Mouse (Mus musculus) MEL (cell line): Measurements from ENCODE around the gene Zfp455. TPM values are rescaled to one million over a fixed set of nuclear protein-coding genes. Genes with fewer than 3 reads are reported as not detected.
A peak's percentile ranks its signal among the peaks of the same experiment; 100 is the strongest.

Source experiments
- DNase-seq: peaks from one replicate; pipeline ENCODE4 v3.0.0; 2011; ENCODE audit warnings: low read depth, low spot score
- H3K27ac ChIP-seq: 2 replicates; pipeline ENCODE4 v1.5.1; 2012; ENCODE audit warnings: low read depth, mild to moderate bottlenecking, control low read depth, low read length, moderate library complexity; ENCODE audit not compliant: control insufficient read depth
- H3K27me3 ChIP-seq, 2 experiments: fragments of 150-350 bp in 1 of 2; sonication (generic) in 1 of 2; 2 replicates each; pipeline ENCODE4 v1.6.1; 2012; ENCODE audit warnings: low read length in 2 of 2, mild to moderate bottlenecking in 2 of 2, improper control_type of control experiment in 1 of 2, moderate library complexity in 1 of 2; ENCODE audit not compliant: insufficient read depth in 2 of 2, control insufficient read depth in 1 of 2
- H3K36me3 ChIP-seq, 2 experiments: 2 replicates each; pipeline ENCODE4 v1.6.1; 2012 to 2014; ENCODE audit warnings: low read length in 2 of 2, improper control_type of control experiment in 1 of 2, inconsistent platforms in 1 of 2, mild to moderate bottlenecking in 1 of 2; ENCODE audit not compliant: insufficient read depth in 2 of 2, control insufficient read depth in 1 of 2
- H3K4me1 ChIP-seq, 2 experiments: fragments of 150-350 bp in 1 of 2; sonication (generic) in 1 of 2; 2 replicates each; pipeline ENCODE4 v1.6.1; 2012; ENCODE audit warnings: low read length in 2 of 2, improper control_type of control experiment in 1 of 2, mild to moderate bottlenecking in 1 of 2; ENCODE audit not compliant: insufficient read depth in 2 of 2, control insufficient read depth in 1 of 2
- H3K4me3 ChIP-seq, 2 experiments: fragments of 150-350 bp in 1 of 2; sonication (generic) in 1 of 2; 2 replicates each; pipeline ENCODE4 v1.5.1; 2012; ENCODE audit warnings: low read depth in 2 of 2, low read length in 2 of 2, mild to moderate bottlenecking in 2 of 2, moderate library complexity in 2 of 2, control low read depth in 1 of 2, improper control_type of control experiment in 1 of 2; ENCODE audit not compliant: control insufficient read depth in 1 of 2, insufficient read depth in 1 of 2
- H3K79me2 ChIP-seq: 2 replicates; pipeline ENCODE4 v1.6.1; 2012; ENCODE audit warnings: mild to moderate bottlenecking, low read length, moderate library complexity; ENCODE audit not compliant: control insufficient read depth, poor library complexity, insufficient read depth
- H3K9ac ChIP-seq: 2 replicates; pipeline ENCODE4 v1.6.1; 2012; ENCODE audit warnings: low read depth, mild to moderate bottlenecking, control low read depth, low read length, moderate library complexity; ENCODE audit not compliant: control insufficient read depth, poor library complexity, severe bottlenecking
- H3K9me3 ChIP-seq: fragments of 150-350 bp; sonication (generic); replicated peaks from 2 replicates; pipeline ENCODE4 v1.6.1; 2012; ENCODE audit warnings: mild to moderate bottlenecking, low read length, improper control_type of control experiment, moderate library complexity; ENCODE audit not compliant: insufficient read depth
- BHLHE40 ChIP-seq: IDR thresholded peaks from 2 replicates; pipeline ENCODE4 v1.6.1; 2012; ENCODE audit warnings: low read depth, mild to moderate bottlenecking, inconsistent platforms, low read length, improper control_type of control experiment, borderline replicate concordance
- CHD2 ChIP-seq: IDR thresholded peaks from 2 replicates; pipeline ENCODE4 v1.6.1; 2011; ENCODE audit warnings: low read length, improper control_type of control experiment
- CTCF ChIP-seq, 3 experiments: IDR thresholded peaks in 2 of 3; conservative IDR thresholded peaks in 1 of 3; 2 replicates each; pipeline ENCODE4 v1.5.1; 2011 to 2012; ENCODE audit warnings: low read length in 3 of 3, low read depth in 2 of 3, mild to moderate bottlenecking in 2 of 3, improper control_type of control experiment in 1 of 3, inconsistent platforms in 1 of 3, mixed read lengths in 1 of 3, moderate library complexity in 1 of 3; ENCODE audit not compliant: control insufficient read depth in 1 of 3, insufficient read depth in 1 of 3, poor library complexity in 1 of 3, severe bottlenecking in 1 of 3
- E2F4 ChIP-seq: IDR thresholded peaks from 2 replicates; pipeline ENCODE4 v1.6.1; 2011; ENCODE audit warnings: low read depth, low read length, improper control_type of control experiment, borderline replicate concordance
- ELF1 ChIP-seq: IDR thresholded peaks from 2 replicates; pipeline ENCODE4 v1.6.1; 2014; ENCODE audit warnings: low read depth, mild to moderate bottlenecking, inconsistent platforms, low read length, improper control_type of control experiment, moderate library complexity
- EP300 ChIP-seq, 2 experiments: IDR thresholded peaks; 2 replicates each; pipeline ENCODE4 v1.6.1; 2011; ENCODE audit warnings: improper control_type of control experiment in 2 of 2, low read length in 2 of 2, low read depth in 1 of 2, mild to moderate bottlenecking in 1 of 2
- ETS1 ChIP-seq: IDR thresholded peaks from 2 replicates; pipeline ENCODE4 v1.6.1; 2012; ENCODE audit warnings: low read depth, mild to moderate bottlenecking, inconsistent platforms, low read length, improper control_type of control experiment, moderate library complexity
- GABPA ChIP-seq: IDR thresholded peaks from 2 replicates; pipeline ENCODE4 v1.6.1; 2012; ENCODE audit warnings: low read depth, mild to moderate bottlenecking, inconsistent platforms, low read length, improper control_type of control experiment, moderate library complexity
- GATA1 ChIP-seq: IDR thresholded peaks from 2 replicates; pipeline ENCODE4 v1.6.1; 2011; ENCODE audit warnings: low read depth, low read length, improper control_type of control experiment
- HCFC1 ChIP-seq: IDR thresholded peaks from 2 replicates; pipeline ENCODE4 v1.6.1; 2012; ENCODE audit warnings: low read depth, mild to moderate bottlenecking, inconsistent platforms, low read length, improper control_type of control experiment, moderate library complexity
- JUND ChIP-seq: IDR thresholded peaks from 2 replicates; pipeline ENCODE4 v1.6.1; 2011; ENCODE audit warnings: low read depth, mild to moderate bottlenecking, improper control_type of control experiment, low read length
- KAT2A ChIP-seq: conservative IDR thresholded peaks from 2 replicates; pipeline ENCODE4 v1.6.1; 2012; ENCODE audit warnings: low read depth, low read length, improper control_type of control experiment, inconsistent platforms
- MAFK ChIP-seq: IDR thresholded peaks from 2 replicates; pipeline ENCODE4 v1.6.1; 2011; ENCODE audit warnings: low read depth, mild to moderate bottlenecking, low read length, improper control_type of control experiment, borderline replicate concordance
- MAX ChIP-seq: IDR thresholded peaks from 2 replicates; pipeline ENCODE4 v1.6.1; 2011; ENCODE audit warnings: low read length, improper control_type of control experiment
- MAZ ChIP-seq: IDR thresholded peaks from 2 replicates; pipeline ENCODE4 v1.6.1; 2012; ENCODE audit warnings: low read depth, mild to moderate bottlenecking, inconsistent platforms, low read length, improper control_type of control experiment
- MEF2A ChIP-seq: IDR thresholded peaks from 2 replicates; pipeline ENCODE4 v1.6.1; 2014; ENCODE audit warnings: low read depth, mild to moderate bottlenecking, inconsistent platforms, low read length, improper control_type of control experiment; ENCODE audit not compliant: poor library complexity, insufficient replicate concordance, severe bottlenecking; ENCODE audit errors: extremely low read depth
- MXI1 ChIP-seq: IDR thresholded peaks from 2 replicates; pipeline ENCODE4 v1.6.1; 2011; ENCODE audit warnings: mild to moderate bottlenecking, low read depth, low read length, improper control_type of control experiment
- MYC ChIP-seq: IDR thresholded peaks from 2 replicates; pipeline ENCODE4 v1.6.1; 2011; ENCODE audit warnings: low read depth, mild to moderate bottlenecking, low read length, improper control_type of control experiment, moderate library complexity
- NELFE ChIP-seq: IDR thresholded peaks from 2 replicates; pipeline ENCODE4 v1.6.1; 2011; ENCODE audit warnings: low read depth, low read length, improper control_type of control experiment
- NRF1 ChIP-seq: IDR thresholded peaks from 2 replicates; pipeline ENCODE4 v1.6.1; 2014; ENCODE audit warnings: low read depth, mild to moderate bottlenecking, inconsistent platforms, low read length, improper control_type of control experiment, moderate library complexity; ENCODE audit not compliant: poor library complexity, insufficient read depth, severe bottlenecking
- POLR2A ChIP-seq, 2 experiments: IDR thresholded peaks; 2 replicates each; pipeline ENCODE4 v1.6.1; 2011 to 2012; ENCODE audit warnings: low read length in 2 of 2, mild to moderate bottlenecking in 2 of 2, control low read depth in 1 of 2, improper control_type of control experiment in 1 of 2, low read depth in 1 of 2, moderate library complexity in 1 of 2; ENCODE audit not compliant: control insufficient read depth in 1 of 2, insufficient read depth in 1 of 2, poor library complexity in 1 of 2
- POLR2AphosphoS2 ChIP-seq: IDR thresholded peaks from 2 replicates; pipeline ENCODE4 v1.6.1; 2011; ENCODE audit warnings: low read length, improper control_type of control experiment
- POLR2AphosphoS5 ChIP-seq: IDR thresholded peaks from 2 replicates; pipeline ENCODE4 v1.6.1; 2012; ENCODE audit warnings: low read depth, borderline replicate concordance, mild to moderate bottlenecking, inconsistent platforms, low read length, moderate library complexity, mixed read lengths
- RAD21 ChIP-seq: IDR thresholded peaks from 2 replicates; pipeline ENCODE4 v1.6.1; 2011; ENCODE audit warnings: mild to moderate bottlenecking, low read depth, low read length, improper control_type of control experiment
- RCOR1 ChIP-seq: IDR thresholded peaks from 2 replicates; pipeline ENCODE4 v1.6.1; 2012; ENCODE audit warnings: low read depth, mild to moderate bottlenecking, inconsistent platforms, low read length, improper control_type of control experiment
- SIN3A ChIP-seq: IDR thresholded peaks from 2 replicates; pipeline ENCODE4 v1.6.1; 2012; ENCODE audit warnings: low read length, improper control_type of control experiment, inconsistent platforms
- SMC3 ChIP-seq: IDR thresholded peaks from 2 replicates; pipeline ENCODE4 v1.6.1; 2011; ENCODE audit warnings: low read depth, low read length, improper control_type of control experiment
- TAL1 ChIP-seq: IDR thresholded peaks from 2 replicates; pipeline ENCODE4 v1.6.1; 2012; ENCODE audit warnings: mild to moderate bottlenecking, inconsistent platforms, low read length, moderate library complexity, mixed read lengths
- TBP ChIP-seq: IDR thresholded peaks from 2 replicates; pipeline ENCODE4 v1.8.0; 2011; ENCODE audit warnings: low read depth, low read length, improper control_type of control experiment
- TCF12 ChIP-seq: IDR thresholded peaks from 2 replicates; pipeline ENCODE4 v1.6.1; 2014; ENCODE audit warnings: low read depth, mild to moderate bottlenecking, inconsistent platforms, low read length, improper control_type of control experiment, moderate library complexity
- UBTF ChIP-seq: IDR thresholded peaks from 2 replicates; pipeline ENCODE4 v1.6.1; 2012; ENCODE audit warnings: low read depth, mild to moderate bottlenecking, inconsistent platforms, low read length, improper control_type of control experiment, moderate library complexity, borderline replicate concordance; ENCODE audit not compliant: insufficient read depth
- USF2 ChIP-seq, 2 experiments: IDR thresholded peaks; 2 replicates each; pipeline ENCODE4 v1.6.1; 2011 to 2012; ENCODE audit warnings: improper control_type of control experiment in 2 of 2, low read length in 2 of 2, borderline replicate concordance in 1 of 2, inconsistent platforms in 1 of 2, low read depth in 1 of 2, mild to moderate bottlenecking in 1 of 2; ENCODE audit not compliant: insufficient read depth in 1 of 2
- ZC3H11A ChIP-seq: IDR thresholded peaks from 2 replicates; pipeline ENCODE4 v1.6.1; 2012; ENCODE audit warnings: low read depth, mild to moderate bottlenecking, inconsistent platforms, low read length, improper control_type of control experiment
- ZKSCAN1 ChIP-seq: IDR thresholded peaks from 2 replicates; pipeline ENCODE4 v1.6.1; 2012; ENCODE audit warnings: low read depth, mild to moderate bottlenecking, inconsistent platforms, low read length, improper control_type of control experiment, moderate library complexity
- ZMIZ1 ChIP-seq: IDR thresholded peaks from 2 replicates; pipeline ENCODE4 v1.6.1; 2012; ENCODE audit warnings: low read depth, mild to moderate bottlenecking, inconsistent platforms, low read length, improper control_type of control experiment, moderate library complexity
- ZNF384 ChIP-seq: IDR thresholded peaks from 2 replicates; pipeline ENCODE4 v1.6.1; 2012; ENCODE audit warnings: low read depth, mild to moderate bottlenecking, inconsistent platforms, low read length, improper control_type of control experiment
- polyA plus RNA-seq, 2 experiments: library from polyadenylated mRNA; stranded (reverse) in 1 of 2; unstranded in 1 of 2; fragments of >175 nt in 1 of 2; fragments of >200 nt in 1 of 2; gene quantifications; 2 replicates each; pipeline versions ENCODE4 v1.2.1 to v1.2.4; 2012; ENCODE audit warnings: low replicate concordance in 2 of 2, low read depth in 1 of 2; ENCODE audit not compliant: insufficient read length in 2 of 2, insufficient read depth in 1 of 2, missing spikeins in 1 of 2
- total RNA-seq: library from RNA; depleted of rRNA; stranded (reverse); fragments of 300-350 nt; gene quantifications from 2 replicates; pipeline ENCODE4 v1.2.3, GENCODE M21; 2012; rRNA removed

Gene Zfp455
- total RNA-seq (0.29 and 0.46 TPM in 2 replicates), polyA plus RNA-seq (under 1 TPM in 1 of 2 experiments, not detected in 1; 0.38 TPM)

- Histone ChIP-seq H3K9ac (peak within 1 kb of the TSS; percentile 56), H3K4me1 (peaks cover 0 to 4% of the 10 kb centered on the region in 2 experiments; a peak in 1 of 4 replicates), H3K36me3 (no peaks in the 10 kb centered on the region), H3K27me3 (no peaks in the 10 kb centered on the region), H3K79me2 (no peaks in the 10 kb centered on the region), H3K4me3 (peak within 1 kb of the TSS; percentile 56 to 74), H3K27ac (no peak within 1 kb of the TSS), H3K9me3 (no peaks in the 10 kb centered on the region)
- DNase-seq = peak; percentile 83
- no peak for TF ChIP-seq GATA1
- TF ChIP-seq HCFC1 = peak; percentile 90
- TF ChIP-seq CTCF (IDR thresholded peaks at IDR 0.05 in 2 of 3, conservative IDR thresholded peaks at IDR 0.05 in 1 of 3; ENCODE audit: control insufficient read depth in 1 of 3, insufficient read depth in 1 of 3, low read depth in 2 of 3, low read length in 3 of 3, poor library complexity in 1 of 3, severe bottlenecking in 1 of 3) = no peak
- peak; percentile 59; the same call in 1 of the 2 replicates for TF ChIP-seq KAT2A
- no peak for TF ChIP-seq GABPA
- peak in 1 of 2 experiments; percentile 29; a peak in 1 of 4 replicates for TF ChIP-seq USF2 (IDR thresholded peaks at IDR 0.05; ENCODE audit: borderline replicate concordance in 1 of 2, insufficient read depth in 1 of 2, low read depth in 1 of 2, low read length in 2 of 2)
- TF ChIP-seq MAX = no peak
- peak; percentile 77 for TF ChIP-seq SIN3A
- no peak for TF ChIP-seq RAD21
- TF ChIP-seq E2F4 = no peak
- TF ChIP-seq MAFK = no peak
- TF ChIP-seq ZNF384 = no peak
- TF ChIP-seq MXI1 = no peak
- no peak for TF ChIP-seq POLR2AphosphoS5
- no peak for TF ChIP-seq UBTF
- TF ChIP-seq ZC3H11A = no peak
- 0 out of 4 replicates have a peak, but pooled peaks of 1 of the 2 experiments have one; percentile 29 for TF ChIP-seq POLR2A (IDR thresholded peaks at IDR 0.05; ENCODE audit: control insufficient read depth in 1 of 2, insufficient read depth in 1 of 2, low read depth in 1 of 2, low read length in 2 of 2, poor library complexity in 1 of 2)
- no peak for TF ChIP-seq RCOR1
- no peak for TF ChIP-seq ZKSCAN1
- no peak for TF ChIP-seq MAZ
- TF ChIP-seq NELFE = no peak
- no peak; the same call in 1 of the 2 replicates for TF ChIP-seq ETS1
- TF ChIP-seq TBP = no peak
- peak; percentile 87 for TF ChIP-seq CHD2
- TF ChIP-seq POLR2AphosphoS2 = no peak
- TF ChIP-seq NRF1 = no peak
- peak; percentile 37; the same call in 1 of the 2 replicates for TF ChIP-seq BHLHE40
- TF ChIP-seq JUND = no peak
- peak; percentile 49; the same call in 1 of the 2 replicates for TF ChIP-seq ELF1
- TF ChIP-seq TCF12 = no peak
- TF ChIP-seq MYC = no peak
- no peak for TF ChIP-seq TAL1
- no peak for TF ChIP-seq ZMIZ1
- no peak for TF ChIP-seq MEF2A
- TF ChIP-seq EP300 (IDR thresholded peaks at IDR 0.05; ENCODE audit: low read depth in 1 of 2, low read length in 2 of 2) = no peak
- no peak for TF ChIP-seq SMC3
Measured at GRCm38 (mm10) chr13:67194340-67194894, at the start of gene Zfp455. Zfp455 (plus strand) TSS chr13:67194506.
